Mouse (Mus musculus) right cerebral cortex, postnatal 4 days (tissue): ENCODE measurements around the gene Rbck1.
A peak's percentile ranks its signal among the peaks of the same experiment; 100 is the strongest.

ENCODE experiments used
- DNase-seq: peaks from one replicate; pipeline ENCODE4 v3.0.0-alpha.2; 2022

The Rbck1 gene

DNA sequence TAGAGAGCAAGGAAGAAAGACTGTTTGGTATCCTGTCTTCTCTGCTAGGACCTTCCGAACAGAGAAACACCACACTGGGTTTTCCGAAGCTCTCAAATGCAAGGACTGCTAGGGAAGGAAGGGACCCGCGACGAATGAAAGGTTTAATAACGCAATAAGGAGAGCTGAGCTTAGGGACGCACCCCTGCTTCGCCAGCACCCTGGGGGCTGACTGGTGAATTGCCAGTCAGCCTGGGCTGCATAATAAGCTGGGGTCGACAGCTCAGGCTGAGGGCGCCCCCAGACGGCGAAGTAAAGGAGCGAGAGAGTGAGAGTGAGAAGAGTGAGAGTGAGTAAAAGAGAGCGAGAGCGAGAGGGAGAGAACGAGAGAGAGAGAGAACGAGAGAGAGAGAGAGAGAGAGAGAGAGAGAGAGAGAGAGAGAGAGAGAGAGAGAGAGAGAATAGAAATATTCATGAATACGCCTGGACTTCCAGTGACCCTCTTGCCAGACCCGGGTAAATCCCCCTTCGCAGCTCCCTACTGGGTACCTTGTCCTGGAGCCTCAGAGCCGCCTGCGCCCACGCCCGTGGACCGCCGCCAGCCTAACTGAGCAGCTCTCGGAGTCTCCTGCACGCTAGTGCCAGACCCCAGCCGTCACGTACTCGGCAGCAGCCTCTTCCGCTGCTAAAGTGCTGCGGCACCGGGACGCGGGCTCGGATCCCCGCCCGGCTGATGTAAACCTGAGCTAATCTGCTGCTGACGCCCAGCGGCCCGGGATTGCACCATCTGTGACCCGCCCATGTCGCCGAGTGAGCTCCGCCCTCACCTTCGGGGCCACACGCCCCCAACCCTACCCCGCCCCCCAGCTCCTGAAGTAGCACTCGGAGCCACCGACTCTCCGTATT lies 11.1 kb upstream of the Rbck1 start, which contains the start of gene Trib3:
Gene Trib3, minus strand, starts transcription at position 704 of the 885 bp plus-strand sequence.
- DNase-seq: peak; percentile 79

DNA sequence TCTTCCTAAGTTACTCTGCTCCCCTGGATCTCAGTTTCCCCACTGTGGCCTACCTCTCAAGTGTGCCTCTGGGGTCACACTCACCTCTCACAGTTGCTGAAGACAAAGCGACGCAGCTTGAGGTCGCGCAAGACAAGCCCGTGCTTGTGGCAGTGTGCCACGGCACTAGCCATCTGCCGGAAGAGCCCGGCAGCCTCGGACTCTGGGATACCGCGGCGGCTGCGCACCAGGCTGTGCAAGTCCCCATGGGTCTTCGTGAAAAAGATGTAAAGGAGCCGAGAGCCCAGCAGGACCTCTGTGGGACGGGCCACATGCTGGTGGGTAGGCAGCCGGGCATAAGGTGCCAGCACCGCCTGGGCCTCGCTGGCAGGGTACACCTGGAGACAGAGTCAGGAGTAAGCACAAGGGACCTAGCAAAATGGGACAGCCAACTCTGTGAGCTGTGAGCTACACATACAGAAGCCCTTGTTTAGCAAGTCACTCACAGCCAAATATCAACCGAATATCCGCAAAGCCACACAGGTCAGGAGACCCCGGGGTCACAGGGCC lies 7.3 kb upstream of the Rbck1 start:
- DNase-seq: no peak

DNA sequence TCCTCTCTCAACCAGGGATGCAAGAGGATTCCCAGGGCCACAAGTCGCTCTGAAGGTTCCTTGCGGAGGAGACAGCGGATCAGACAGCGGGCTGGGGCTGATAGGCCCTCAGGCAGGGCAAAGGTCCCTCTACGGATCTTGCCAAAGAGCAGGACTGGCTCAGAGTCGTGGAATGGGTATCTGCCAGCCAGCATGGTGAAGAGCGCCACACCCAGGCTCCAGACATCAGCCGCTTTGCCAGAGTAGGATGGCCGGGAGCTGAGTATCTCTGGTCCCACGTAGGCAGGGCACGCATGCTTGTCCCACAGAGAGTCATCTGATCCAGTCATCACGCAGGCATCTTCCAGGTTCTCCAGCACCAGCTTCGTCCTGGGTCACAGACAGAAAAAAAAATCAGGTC lies 5.9 kb upstream of the Rbck1 start:
- no peak for DNase-seq

DNA sequence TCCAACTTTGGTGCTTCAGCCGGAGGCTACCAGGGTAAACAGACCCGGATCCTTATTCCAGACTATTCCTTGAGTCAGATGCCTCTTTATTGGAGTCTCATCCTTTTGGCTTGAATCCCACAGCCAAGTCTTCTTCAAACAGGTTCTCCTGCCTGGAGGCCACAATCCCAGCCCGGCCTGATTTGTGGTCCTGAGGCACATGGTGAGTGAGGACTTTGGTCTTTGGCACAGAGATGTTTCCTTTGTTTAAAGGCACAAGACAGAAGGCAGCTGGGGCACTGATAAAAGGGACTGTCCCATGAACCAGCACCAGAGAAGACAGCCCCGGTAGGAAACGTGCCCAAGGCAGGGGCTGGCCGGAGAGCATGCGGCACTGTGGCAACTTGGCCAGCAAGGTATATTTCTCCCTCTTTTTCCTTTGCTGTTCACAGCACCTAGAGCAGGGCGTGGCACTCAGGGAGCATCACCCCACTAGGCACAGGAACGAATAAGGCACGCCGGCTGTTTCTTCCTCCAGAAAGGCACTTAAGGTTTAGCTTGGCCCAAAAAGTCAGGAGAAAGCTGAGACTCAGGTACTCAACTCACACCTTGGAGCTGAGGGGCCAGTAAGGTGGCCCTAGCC lies 5.2 kb upstream of the Rbck1 start:
- no peak for DNase-seq

DNA sequence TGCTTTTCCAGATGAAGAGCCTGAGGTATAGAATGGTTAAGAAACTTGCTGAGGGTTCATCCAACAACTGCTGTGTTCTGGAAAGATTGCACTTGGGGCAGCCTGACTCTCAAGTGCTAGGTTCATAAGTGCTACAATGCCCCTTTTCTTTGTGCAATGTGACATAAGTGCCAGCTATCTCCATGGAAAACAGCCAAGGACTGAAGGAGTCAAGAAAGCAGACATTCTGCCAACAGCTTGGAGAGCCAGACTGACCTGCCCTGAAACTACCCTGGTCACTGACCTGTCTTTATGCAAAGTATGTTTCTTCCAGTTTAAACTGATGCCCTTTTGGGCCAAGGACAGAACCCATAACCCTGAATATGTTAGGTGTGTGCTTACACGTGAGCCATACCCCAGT lies 4.4 kb upstream of the Rbck1 start:
- no peak for DNase-seq

DNA sequence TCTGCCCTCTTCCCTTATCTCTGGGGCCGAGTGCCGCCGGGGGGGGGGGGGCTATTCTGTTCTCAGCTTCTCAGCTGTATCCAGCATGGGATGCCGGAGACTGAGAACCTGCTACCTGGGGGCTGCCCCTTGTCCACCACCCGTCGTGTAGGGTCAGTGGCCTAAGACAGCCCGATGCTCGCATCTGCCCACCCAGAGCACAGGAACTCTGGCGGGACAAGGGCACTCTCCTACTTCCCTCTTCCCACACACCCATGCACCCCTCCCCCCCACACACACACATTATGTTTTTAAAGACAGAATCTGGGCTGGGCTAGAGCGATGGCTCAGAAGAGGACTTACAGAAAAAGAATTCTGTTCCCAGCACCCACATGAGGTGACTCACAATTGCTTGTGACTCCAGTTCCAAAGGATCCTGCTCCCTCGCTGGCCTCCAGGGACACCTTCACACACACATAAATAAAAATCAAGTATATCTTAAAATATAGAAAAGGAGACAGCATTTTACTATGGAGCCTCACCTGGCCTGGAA lies 2.9 kb upstream of the Rbck1 start:
- DNase-seq: no peak

DNA sequence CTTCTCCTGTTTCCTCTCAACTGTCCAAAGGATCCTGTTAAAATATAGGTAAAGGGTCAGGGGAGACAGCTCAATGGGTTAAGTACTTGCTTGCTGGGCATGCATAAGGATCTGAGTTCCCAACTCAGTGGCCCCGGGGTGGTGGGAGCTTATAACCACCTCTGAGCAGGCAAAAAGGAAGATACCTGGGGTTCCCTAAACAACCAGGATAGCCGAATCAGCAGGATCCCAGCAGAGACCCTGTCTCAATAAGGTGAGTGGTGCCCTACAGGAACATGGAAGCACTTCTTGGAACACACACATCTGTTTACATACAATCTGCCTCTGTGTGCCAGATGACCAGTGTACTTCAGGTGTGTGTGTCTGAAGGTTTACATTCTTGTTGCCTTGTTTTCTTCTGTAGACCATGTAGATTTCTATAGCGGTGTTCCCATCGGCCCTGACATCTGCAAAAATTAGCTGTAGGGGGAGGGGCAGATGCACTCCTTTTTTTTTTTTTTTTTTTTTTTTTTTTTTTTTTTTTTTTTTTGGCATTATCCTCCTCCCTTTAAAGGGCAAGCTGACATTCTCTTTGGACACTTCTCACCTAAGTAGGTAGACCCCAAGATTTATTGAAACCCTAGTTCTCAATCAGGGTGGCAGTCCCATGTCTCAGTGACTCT lies 1.0 kb upstream of the Rbck1 start:
- DNase-seq: no peak

DNA sequence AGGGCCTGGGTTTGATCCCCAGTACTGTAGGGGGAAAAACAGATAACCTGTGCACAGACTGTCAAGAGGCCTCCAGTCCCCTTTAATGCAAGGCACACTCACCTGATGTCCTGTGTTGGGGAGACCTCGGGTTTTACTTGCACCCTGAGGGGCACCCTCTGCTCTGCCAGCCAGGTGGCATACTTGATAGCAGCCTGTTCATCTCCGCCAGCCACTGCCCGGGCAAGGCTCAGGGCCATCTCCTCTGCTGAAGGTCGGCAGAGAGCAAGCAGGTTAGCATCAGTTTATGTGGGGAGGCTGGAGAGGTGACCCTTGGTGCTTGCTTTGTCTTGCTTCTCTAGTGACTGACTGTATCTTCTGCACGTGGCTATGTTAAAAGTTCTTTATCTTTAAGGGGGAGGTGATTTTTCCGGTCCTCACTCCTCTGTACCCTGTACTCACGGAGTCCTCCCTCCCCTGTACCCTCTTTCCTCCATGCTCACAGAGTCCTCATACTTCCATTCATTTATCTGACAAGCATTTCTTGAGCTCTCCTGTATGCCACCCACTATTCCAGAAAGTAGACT lies 1.5 kb downstream of the Rbck1 start:
- no peak for DNase-seq

DNA sequence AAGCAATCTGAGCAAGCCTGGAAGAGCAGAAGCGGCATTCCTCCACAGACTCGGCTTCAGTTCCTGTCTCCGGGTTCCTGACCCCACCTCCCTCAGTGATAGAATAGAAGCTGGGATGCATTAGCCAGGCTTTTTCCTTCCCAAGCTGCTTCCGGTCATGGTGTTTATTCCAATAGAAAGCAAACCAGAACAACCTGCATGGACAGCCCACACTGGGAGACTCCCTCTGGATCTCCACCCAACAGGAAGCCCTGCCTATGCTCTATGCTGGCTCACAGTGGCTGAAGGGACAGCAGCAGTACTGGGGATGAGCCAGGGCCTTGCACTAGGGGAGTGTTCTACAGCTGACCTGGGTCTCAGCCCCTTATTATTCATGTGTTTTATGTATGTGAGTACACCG lies 4.5 kb downstream of the Rbck1 start:
- no peak for DNase-seq

DNA sequence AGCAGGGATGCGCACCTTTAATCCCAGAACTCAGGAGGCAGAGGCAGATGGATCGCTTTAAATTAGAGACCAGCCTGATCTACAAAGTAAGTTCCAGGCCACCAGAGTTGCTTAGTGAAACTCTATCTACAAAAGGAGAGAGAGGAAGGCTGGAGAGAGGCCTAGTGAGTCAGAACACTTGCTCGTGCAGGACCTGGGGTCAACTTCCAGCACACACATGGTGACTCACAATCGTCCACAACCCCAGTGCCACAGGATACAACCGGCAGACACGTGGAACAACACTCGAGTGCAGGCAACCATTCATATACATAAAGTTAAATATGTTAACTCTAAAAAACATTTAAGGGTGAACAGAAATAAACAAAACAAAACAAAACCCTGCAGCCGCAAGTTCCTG lies 5.8 kb downstream of the Rbck1 start:
- no peak for DNase-seq

DNA sequence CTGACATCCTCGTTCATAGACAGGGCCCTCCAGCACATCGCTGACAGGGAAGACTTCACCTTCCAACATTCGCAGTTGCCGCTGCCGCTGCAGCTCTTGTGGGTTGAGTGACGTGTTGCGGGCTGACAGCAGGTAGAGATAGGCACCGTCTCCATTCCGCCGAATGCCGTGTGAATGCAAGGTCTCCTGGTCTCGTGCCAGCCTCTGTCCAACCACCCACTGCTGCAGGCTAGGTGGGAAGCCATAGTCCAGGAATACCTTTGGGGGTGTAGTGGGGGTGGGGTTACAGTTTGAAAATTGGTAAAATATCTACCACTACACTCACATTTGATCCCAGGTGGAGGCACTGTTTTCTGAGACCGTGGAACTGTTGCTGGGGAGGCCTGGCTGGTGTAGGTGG lies 6.3 kb downstream of the Rbck1 start:
- DNase-seq: no peak

DNA sequence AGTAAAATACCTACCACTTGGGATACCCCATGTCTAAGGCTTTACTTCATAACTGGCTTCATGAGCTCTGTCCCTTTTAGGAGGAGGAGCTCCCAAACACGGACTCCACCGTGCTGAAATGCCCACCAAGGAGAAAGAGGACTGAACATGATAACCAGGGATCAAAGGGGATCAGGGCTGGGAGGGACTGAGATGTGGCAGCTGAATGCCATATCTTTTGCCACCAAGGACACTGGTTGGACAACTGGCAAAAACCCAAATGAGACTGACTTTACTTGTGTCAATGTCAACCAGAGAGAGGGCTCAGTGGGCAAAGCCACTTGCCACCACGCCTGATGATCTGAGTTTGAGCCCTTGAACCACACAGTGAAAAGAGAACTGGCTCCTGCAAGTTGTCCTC lies 7.6 kb downstream of the Rbck1 start:
- DNase-seq: no peak

DNA sequence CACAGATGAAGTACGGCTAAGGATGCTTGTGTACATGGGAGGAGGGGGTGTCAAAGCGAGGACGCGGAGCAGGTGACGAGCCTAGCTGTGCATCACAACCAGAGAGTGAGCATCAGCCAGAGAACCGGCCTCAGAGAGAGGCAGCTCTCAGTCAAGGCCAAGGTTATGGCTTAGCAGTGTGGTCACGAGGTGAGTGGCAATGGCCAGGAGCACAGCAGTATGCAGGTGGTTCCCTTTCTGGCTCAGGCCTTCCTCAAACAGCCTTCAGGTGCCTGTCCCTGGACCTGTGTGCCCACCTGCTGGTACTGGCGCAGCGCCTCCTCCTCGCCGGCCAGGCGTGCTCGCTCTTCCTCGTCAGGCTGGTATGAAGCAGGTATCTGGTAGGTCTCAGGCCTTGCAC lies 8.5 kb downstream of the Rbck1 start:
- no peak for DNase-seq

DNA sequence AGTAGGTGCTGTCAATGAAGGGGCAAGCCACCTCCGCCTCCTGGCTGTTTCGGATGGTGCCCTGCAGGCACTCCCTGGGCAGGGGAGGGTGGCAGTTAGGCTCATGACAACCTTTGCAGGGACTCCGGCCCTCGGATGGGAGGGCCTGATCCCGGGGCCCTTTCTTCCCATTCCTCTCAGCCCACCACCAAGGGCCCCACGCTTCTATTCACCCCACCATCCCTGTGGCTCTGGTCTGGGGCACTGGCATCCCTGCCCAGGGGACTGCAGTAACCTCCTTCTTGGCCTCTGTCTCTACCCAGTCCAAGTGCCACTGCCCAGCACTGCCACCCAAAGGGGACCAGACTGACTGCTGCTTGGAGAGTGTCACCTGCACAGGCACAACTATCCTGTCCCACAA lies 10.3 kb downstream of the Rbck1 start:
- DNase-seq: no peak

DNA sequence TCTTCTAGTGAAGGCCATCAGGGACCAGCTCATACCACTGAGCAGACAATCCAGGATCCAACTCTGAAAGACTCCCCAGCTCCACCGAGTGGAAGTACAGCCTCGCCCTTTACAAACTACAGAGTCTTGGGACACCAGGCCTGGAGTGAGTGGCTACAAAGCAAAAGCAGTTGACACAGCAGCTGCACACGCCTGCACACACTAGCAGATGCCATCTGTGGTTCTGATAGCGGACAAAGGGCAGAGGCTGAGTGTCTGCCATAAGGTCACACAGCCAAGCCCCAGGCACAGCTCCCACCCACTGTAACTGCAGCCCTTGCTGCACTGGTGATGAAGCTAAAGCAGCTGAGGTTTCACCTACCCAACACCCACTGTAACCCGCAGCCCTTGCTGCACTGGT lies 10.9 kb downstream of the Rbck1 start:
- no peak for DNase-seq

DNA sequence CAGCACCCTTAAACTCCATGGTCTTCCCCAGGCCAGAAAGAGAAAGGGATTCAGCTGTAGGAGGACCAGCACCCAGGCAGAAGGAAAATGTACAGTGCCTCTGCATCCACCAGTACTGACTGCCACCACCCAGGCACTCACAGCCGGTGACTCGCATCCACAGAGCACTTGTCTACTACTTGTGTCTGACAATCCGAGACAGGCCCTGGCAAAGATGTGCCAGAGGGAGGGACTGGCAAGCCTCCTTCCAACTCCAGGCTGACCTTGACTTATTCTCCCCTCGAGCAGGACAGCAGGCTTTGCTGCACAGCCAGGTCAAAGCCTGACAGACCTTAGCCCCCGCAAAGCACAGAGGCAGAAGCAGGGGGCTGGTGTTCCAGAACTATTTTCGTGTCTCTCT lies 15.4 kb downstream of the Rbck1 start:
- DNase-seq: no peak

DNA sequence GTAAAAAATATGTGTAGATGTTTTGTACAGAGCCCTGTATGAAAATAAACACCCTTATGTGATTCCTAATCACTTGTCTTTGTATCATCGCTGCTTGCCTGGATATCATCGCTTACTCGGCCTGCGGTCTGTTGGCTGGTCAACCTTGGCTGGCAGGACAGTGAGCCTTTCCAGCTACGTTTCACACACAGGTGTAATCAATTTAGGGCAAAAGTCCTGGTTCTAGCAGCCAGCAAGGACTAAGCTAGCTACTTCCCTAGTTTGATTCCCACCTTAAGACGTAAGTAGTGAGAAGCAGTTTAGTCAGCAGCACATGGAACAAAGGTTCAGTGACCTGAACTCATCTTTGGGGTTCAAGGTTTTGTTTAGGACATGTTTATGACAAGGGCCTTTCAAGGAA lies 18.5 kb downstream of the Rbck1 start:
- DNase-seq: no peak

DNA sequence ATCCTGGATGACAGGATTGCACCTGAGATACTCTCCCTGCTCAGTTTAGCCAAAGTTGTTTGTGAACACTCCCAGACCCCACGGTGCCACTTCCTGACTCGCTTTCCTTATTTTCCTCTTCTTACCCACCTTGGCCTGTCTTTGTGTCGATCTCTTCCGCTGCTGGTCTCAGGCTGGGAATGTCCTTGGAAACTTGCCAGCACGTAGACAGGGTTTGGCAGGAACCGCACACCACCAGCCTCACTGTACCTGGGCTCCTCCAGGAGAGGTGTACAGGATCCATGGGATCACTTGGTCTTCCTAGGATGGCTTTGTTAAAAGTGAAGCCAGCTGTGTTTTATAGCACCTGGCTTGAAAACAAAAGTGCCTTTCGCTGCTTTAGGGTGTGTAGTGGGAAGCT lies 19.5 kb downstream of the Rbck1 start:
- DNase-seq: no peak

DNA sequence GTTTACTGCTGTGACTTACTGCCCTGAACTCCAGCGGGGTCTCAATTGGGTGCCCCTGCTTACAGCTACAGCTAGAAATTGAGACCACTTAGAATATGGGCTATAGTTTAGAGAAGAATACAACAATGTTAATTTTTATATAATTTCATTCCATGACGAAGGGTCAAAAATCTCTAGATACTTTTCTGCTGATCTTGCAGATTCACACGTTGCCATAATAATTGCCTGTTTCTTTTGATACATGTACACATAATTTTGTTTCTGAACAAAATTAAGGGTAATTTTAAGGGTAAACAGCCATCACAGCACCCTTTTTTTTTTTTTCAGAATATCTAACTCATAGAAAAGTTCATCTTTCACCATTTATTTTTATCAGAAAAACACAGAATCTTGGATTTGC lies 25.3 kb downstream of the Rbck1 start:
- DNase-seq: no peak

DNA sequence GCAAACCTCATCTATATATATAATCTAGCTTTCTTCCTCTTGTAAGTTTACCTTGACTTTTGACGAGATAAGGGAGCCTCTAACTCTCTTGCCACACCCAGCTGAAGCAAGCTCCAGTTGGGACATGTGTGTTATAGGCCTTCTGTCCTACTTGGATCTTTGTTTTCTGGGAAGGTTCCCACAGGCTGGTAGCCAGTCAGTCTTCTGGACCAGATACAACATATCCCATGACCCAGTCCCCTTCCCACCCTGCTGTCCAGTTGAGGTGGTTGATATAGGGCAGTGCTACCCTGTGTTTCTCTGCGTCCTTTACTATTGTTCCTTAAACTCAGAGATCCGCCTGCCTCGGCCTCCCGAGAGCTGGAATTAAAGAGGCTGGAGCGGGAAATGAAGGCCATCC lies 27.0 kb downstream of the Rbck1 start:
- DNase-seq: no peak

DNA sequence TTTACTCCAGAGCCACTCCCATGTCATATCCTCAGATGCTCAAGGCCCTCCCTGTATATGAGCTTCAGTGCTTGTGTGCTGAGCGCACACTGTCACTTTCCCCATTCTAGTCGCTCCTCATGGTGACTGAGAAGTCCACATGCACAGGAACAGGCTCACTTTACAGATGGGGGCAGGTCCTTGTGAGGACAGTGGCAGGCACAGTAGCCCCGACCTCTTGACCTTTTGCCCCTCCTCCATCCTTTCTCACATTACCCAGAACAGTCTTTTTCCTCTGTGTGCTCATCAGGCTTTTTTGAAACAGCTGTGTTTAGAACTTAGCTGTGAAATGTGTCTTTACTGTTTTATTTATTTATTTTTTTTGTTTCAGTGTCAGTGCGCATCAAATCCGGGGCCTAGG lies 28.7 kb downstream of the Rbck1 start:
- no peak for DNase-seq

DNA sequence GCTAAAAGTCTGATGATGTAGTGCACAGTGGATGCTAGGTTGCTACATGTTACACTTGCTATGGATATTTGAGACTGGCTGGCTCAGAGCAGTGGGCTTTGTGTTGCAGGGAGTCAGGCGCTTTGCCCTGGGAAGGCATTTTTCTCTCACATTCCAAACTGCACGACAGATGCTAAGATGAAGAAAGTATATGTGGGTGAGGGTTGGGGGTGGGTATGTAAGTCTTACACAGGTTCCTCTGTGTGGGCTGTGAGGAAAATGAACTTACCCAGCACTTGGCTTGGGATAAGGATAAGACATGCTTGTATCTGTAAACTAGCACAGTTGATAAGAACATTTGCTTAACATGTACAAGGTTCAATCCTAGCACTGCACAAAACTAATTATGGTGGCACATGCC lies 29.6 kb downstream of the Rbck1 start:
- no peak for DNase-seq

DNA sequence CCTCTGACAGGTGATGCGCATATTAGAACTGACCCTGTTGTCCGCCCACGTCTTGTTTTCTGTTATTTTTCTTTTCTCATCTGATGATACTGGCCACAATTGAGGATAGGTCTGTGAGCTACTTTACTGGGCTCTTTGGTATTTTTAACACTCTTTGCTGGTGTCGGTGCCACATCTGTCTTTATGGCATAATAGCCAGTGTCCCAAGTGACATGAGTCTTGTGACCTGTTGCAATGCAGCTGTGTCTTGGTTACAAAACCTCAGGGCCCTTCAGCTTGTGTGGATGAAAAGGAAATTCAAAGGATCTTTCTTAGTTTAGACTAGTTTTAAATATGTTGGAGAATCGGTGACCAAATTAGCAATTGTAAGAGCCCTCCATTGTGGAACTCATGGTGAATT lies 37.9 kb downstream of the Rbck1 start:
- DNase-seq: no peak
